Mouse (Mus musculus): ENCODE data around the gene Kansl2. TPM values are rescaled to one million over a fixed set of nuclear protein-coding genes. Genes with fewer than 3 reads are reported as not detected.

Kansl2 gene
- polyA plus RNA-seq, 1 experiment from 2014 or later = 139 TPM

GRCm38 (mm10) chr15:98511386-98511928 is 22.6 kb downstream of the Kansl2 start:
- 76% methylated on average over 13 of the region's 13 CpGs for WGBS
- Histone ChIP-seq H3K4me1 (peaks cover 13% of the 10 kb centered on the region), H3K27me3 (no peaks in the 10 kb centered on the region), H3K27ac (no peak overlapping the region), H3K9me3 (no peaks in the 10 kb centered on the region), H3K9ac (no peak overlapping the region), H3K4me3 (no peak overlapping the region), H3K36me3 (no peaks in the 10 kb centered on the region), H3K4me2 (replicated peaks) (no peak overlapping the region; the same call in 1 of the 2 replicates)
- ATAC-seq (ENCODE audit: low FRiP score, low read depth) = no peak

GRCm38 (mm10) chr15:98510438-98511385 is 23.4 kb downstream of the Kansl2 start:
- no peak overlapping the region for H3K27ac ChIP-seq
- H3K27me3 ChIP-seq = no peaks in the 10 kb centered on the region
- H3K4me3 ChIP-seq = peak overlapping the region; percentile 23
- 24% methylated on average over 25 of the region's 25 CpGs for WGBS
- H3K4me2 ChIP-seq (replicated peaks) = peak overlapping the region; percentile 62
- no peaks in the 10 kb centered on the region for H3K36me3 ChIP-seq
- H3K9me3 ChIP-seq = no peaks in the 10 kb centered on the region
- 0 out of 2 replicates have a peak overlapping the region, but pooled peaks have one; percentile 31 for H3K9ac ChIP-seq
- ATAC-seq (ENCODE audit: low FRiP score, low read depth) = peak; percentile 48; the same call in 1 of the 2 replicates
- H3K4me1 ChIP-seq = peaks cover 13% of the 10 kb centered on the region

GRCm38 (mm10) chr15:98509387-98509786 is 24.7 kb downstream of the Kansl2 start:
- Histone ChIP-seq H3K9ac (no peak overlapping the region), H3K4me3 (no peak overlapping the region), H3K27ac (no peak overlapping the region), H3K36me3 (no peaks in the 10 kb centered on the region), H3K27me3 (0 out of 2 replicates have a peak, but pooled peaks cover 4% of the 10 kb centered on the region), H3K4me1 (peaks cover 13% of the 10 kb centered on the region), H3K4me2 (replicated peaks) (no peak overlapping the region), H3K9me3 (no peaks in the 10 kb centered on the region)
- ATAC-seq (ENCODE audit: low FRiP score, low read depth) = no peak
- 56% methylated on average over 2 of the region's 2 CpGs for WGBS

GRCm38 (mm10) chr15:98507321-98507720 is 26.7 kb downstream of the Kansl2 start:
- 90% methylated on average over 6 of the region's 6 CpGs for WGBS
- Histone ChIP-seq H3K9me3 (no peaks in the 10 kb centered on the region), H3K4me3 (no peak overlapping the region), H3K27ac (no peak overlapping the region), H3K4me2 (replicated peaks) (no peak overlapping the region), H3K36me3 (no peaks in the 10 kb centered on the region), H3K4me1 (peaks cover 8% of the 10 kb centered on the region), H3K9ac (no peak overlapping the region), H3K27me3 (0 out of 2 replicates have a peak, but pooled peaks cover 4% of the 10 kb centered on the region)
- no peak for ATAC-seq (ENCODE audit: low FRiP score, low read depth)

GRCm38 (mm10) chr15:98506253-98506957 is 27.7 kb downstream of the Kansl2 start:
- 85% methylated on average over 9 of the region's 9 CpGs for WGBS
- no peak for ATAC-seq (ENCODE audit: low FRiP score, low read depth)
- Histone ChIP-seq H3K27ac (no peak overlapping the region), H3K4me3 (no peak overlapping the region), H3K9ac (no peak overlapping the region), H3K9me3 (no peaks in the 10 kb centered on the region), H3K4me1 (peaks cover 8% of the 10 kb centered on the region), H3K36me3 (no peaks in the 10 kb centered on the region), H3K4me2 (replicated peaks) (no peak overlapping the region), H3K27me3 (0 out of 2 replicates have a peak, but pooled peaks cover 4% of the 10 kb centered on the region)

- Histone ChIP-seq H3K4me2 (replicated peaks) (0 out of 2 replicates have a peak overlapping the region, but pooled peaks have one; percentile 0), H3K27me3 (0 out of 2 replicates have a peak, but pooled peaks cover 4% of the 10 kb centered on the region), H3K36me3 (no peaks in the 10 kb centered on the region), H3K27ac (no peak overlapping the region), H3K9ac (no peak overlapping the region), H3K4me1 (peaks cover 3% of the 10 kb centered on the region; the same call in 1 of the 2 replicates), H3K4me3 (no peak overlapping the region), H3K9me3 (no peaks in the 10 kb centered on the region)
- ATAC-seq (ENCODE audit: low FRiP score, low read depth) = no peak
- WGBS = 13% methylated on average over 18 of the region's 18 CpGs
Measured at GRCm38 (mm10) chr15:98504514-98504913, 29.6 kb downstream of the Kansl2 start.

- no peak overlapping the region for H3K4me3 ChIP-seq
- no peak overlapping the region for H3K4me2 ChIP-seq (replicated peaks)
- no peak overlapping the region for H3K27ac ChIP-seq
- H3K9me3 ChIP-seq = no peaks in the 10 kb centered on the region
- H3K27me3 ChIP-seq = 0 out of 2 replicates have a peak, but pooled peaks cover 4% of the 10 kb centered on the region
- no peak for ATAC-seq (ENCODE audit: low FRiP score, low read depth)
- WGBS = 84% methylated on average over 3 of the region's 3 CpGs
- peaks cover 4% of the 10 kb centered on the region; the same call in 1 of the 2 replicates for H3K4me1 ChIP-seq
- no peaks in the 10 kb centered on the region for H3K36me3 ChIP-seq
- no peak overlapping the region for H3K9ac ChIP-seq
Measured at GRCm38 (mm10) chr15:98503317-98503716, 30.7 kb downstream of the Kansl2 start.

GRCm38 (mm10) chr15:98497631-98498030 is 36.4 kb downstream of the Kansl2 start:
- no peaks in the 10 kb centered on the region for H3K36me3 ChIP-seq
- no peak overlapping the region for H3K9ac ChIP-seq
- no peak overlapping the region for H3K4me2 ChIP-seq (replicated peaks)
- H3K9me3 ChIP-seq = no peaks in the 10 kb centered on the region
- WGBS = 87% methylated on average over 17 of the region's 17 CpGs
- no peak overlapping the region for H3K27ac ChIP-seq
- H3K4me3 ChIP-seq = no peak overlapping the region
- no peak for ATAC-seq (ENCODE audit: low FRiP score, low read depth)
- no peaks in the 10 kb centered on the region for H3K27me3 ChIP-seq
- H3K4me1 ChIP-seq = peaks cover 4% of the 10 kb centered on the region; the same call in 1 of the 2 replicates

- Histone ChIP-seq H3K4me3 (no peak within 1 kb of the TSS), H3K27me3 (no peaks in the 10 kb centered on the region), H3K9me3 (peaks cover 8% of the 10 kb centered on the region; the same call in 1 of the 2 replicates), H3K4me2 (replicated peaks) (no peak within 1 kb of the TSS), H3K4me1 (no peaks in the 10 kb centered on the region), H3K9ac (no peak within 1 kb of the TSS), H3K36me3 (no peaks in the 10 kb centered on the region), H3K27ac (no peak within 1 kb of the TSS)
- ATAC-seq (ENCODE audit: low FRiP score, low read depth) = no peak
- WGBS = 62% methylated on average over 4 of the region's 4 CpGs
Measured at GRCm38 (mm10) chr15:98492102-98492501, 42.0 kb downstream of the Kansl2 start, which contains the start of gene Olfr279. Gene Olfr279 (plus strand): TSS chr15:98492402.

- Histone ChIP-seq H3K27ac (no peak overlapping the region), H3K36me3 (no peaks in the 10 kb centered on the region), H3K4me1 (no peaks in the 10 kb centered on the region), H3K27me3 (no peaks in the 10 kb centered on the region), H3K9ac (no peak overlapping the region), H3K4me2 (replicated peaks) (no peak overlapping the region), H3K4me3 (no peak overlapping the region), H3K9me3 (peaks cover 8% of the 10 kb centered on the region; the same call in 1 of the 2 replicates)
- no peak for ATAC-seq (ENCODE audit: low FRiP score, low read depth)
- WGBS = 87% methylated on average over 2 of the region's 2 CpGs
Measured at GRCm38 (mm10) chr15:98491332-98491731, 42.7 kb downstream of the Kansl2 start.

- Histone ChIP-seq H3K9ac (no peak overlapping the region), H3K4me1 (peaks cover 8% of the 10 kb centered on the region), H3K4me2 (replicated peaks) (no peak overlapping the region), H3K27me3 (no peaks in the 10 kb centered on the region; the same call in 1 of the 2 replicates), H3K27ac (no peak overlapping the region), H3K4me3 (no peak overlapping the region), H3K9me3 (peaks cover 8% of the 10 kb centered on the region; the same call in 1 of the 2 replicates), H3K36me3 (no peaks in the 10 kb centered on the region)
- ATAC-seq (ENCODE audit: low FRiP score, low read depth) = no peak
- WGBS = 97% methylated on average over 8 of the region's 8 CpGs
Measured at GRCm38 (mm10) chr15:98486433-98487021, 47.5 kb downstream of the Kansl2 start.

Data from limb, embryonic 13.5 days (tissue).